Mouse (Mus musculus) midbrain, postnatal 0 days (tissue): ENCODE measurements at regions not wholly inside any gene's neighbourhood (a gene's known extent, or its start where the extent isn't known, plus 50 kb on each side); places are given as distances from the start of the nearest gene placed in this dataset.
A peak's percentile ranks its signal among the peaks of the same experiment; 100 is the strongest.

Experiments
- ATAC-seq: fragments of 200-750 bp; cut with Nextera tagmentation; 2 replicates; pipeline ENCODE4 v1.8.0; 2017; ENCODE audit warnings: moderate number of reproducible peaks, mild to moderate bottlenecking, moderate TSS enrichment, moderate library complexity; ENCODE audit not compliant: low FRiP score
- DNase-seq: peaks from one replicate; pipeline ENCODE4 v3.0.0-alpha.2; 2015; ENCODE audit warnings: low spot score
- H3K27ac ChIP-seq: fragments of 300-500 bp; sonication (generic); 2 replicates; pipeline ENCODE4 v1.5.1; 2014; ENCODE audit warnings: low read depth, mild to moderate bottlenecking, low read length, mixed read lengths
- H3K27me3 ChIP-seq: fragments of 300-500 bp; sonication (generic); 2 replicates; pipeline ENCODE4 v1.6.1; 2014; ENCODE audit warnings: low read length, control low read depth, mixed read lengths; ENCODE audit not compliant: insufficient read depth
- H3K36me3 ChIP-seq: fragments of 300-500 bp; sonication (generic); 2 replicates; pipeline ENCODE4 v1.6.1; 2014; ENCODE audit warnings: low read length, control low read depth, mixed read lengths; ENCODE audit not compliant: insufficient read depth
- H3K4me1 ChIP-seq: fragments of 300-500 bp; sonication (generic); 2 replicates; pipeline ENCODE4 v1.6.1; 2014; ENCODE audit warnings: mild to moderate bottlenecking, control low read depth, antibody characterized with exemption, low read length, mixed read lengths; ENCODE audit not compliant: insufficient read depth
- H3K4me2 ChIP-seq: fragments of 300-500 bp; sonication (generic); 2 replicates; pipeline ENCODE4 v1.6.1; 2014; ENCODE audit warnings: low read depth, mild to moderate bottlenecking, low read length, mixed read lengths; ENCODE audit not compliant: poor library complexity, severe bottlenecking
- H3K4me3 ChIP-seq: fragments of 300-500 bp; sonication (generic); 2 replicates; pipeline ENCODE4 v1.5.1; 2014; ENCODE audit warnings: low read depth, mild to moderate bottlenecking, low read length, moderate library complexity
- H3K9ac ChIP-seq: fragments of 300-500 bp; sonication (generic); replicated peaks from 2 replicates; pipeline ENCODE4 v1.6.1; 2014; ENCODE audit warnings: mild to moderate bottlenecking, low read length, moderate library complexity, mixed read lengths; ENCODE audit not compliant: poor library complexity, severe bottlenecking
- H3K9me3 ChIP-seq: fragments of 300-500 bp; sonication (generic); 2 replicates; pipeline ENCODE4 v1.6.1; 2016; ENCODE audit warnings: low read length, control low read depth
- CTCF ChIP-seq: IDR thresholded peaks from 2 replicates; pipeline ENCODE4 v1.5.1; 2016; ENCODE audit warnings: antibody characterized with exemption, mild to moderate bottlenecking
- WGBS: fragments of 180-500 bp; shearing (Covaris S2); extraction: QIAGEN DNeasy Blood & Tissue Kit; methylation state at CpG from one replicate; pipeline ENCODE4 v1.1.7; 2014; 5-methylcytosine and 5-hydroxymethylcytosine counted together

DNA sequence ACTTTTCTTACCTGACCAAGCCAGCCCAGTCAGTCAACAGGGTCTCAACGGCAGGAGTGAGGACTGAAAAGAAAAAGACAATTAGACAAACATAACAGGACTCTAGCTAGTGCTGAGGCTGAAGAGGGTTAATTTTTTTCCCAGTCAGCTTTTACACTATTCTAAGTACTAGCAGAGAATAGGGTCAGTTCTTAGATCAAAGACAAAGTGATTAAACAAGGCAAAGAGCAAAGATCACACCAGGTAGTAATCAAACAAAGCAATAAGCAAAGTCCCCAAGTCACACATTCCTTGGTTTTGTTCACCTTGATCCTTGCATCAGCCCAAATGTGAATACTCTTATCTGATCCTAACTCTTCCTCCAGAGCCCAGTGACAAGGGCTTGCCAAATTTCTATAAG, 267.8 kb upstream of the Tsc22d2 start:
- Histone ChIP-seq H3K27me3 (no peaks in the 10 kb centered on the region), H3K9ac (no peak overlapping the region), H3K9me3 (no peaks in the 10 kb centered on the region), H3K4me2 (no peak overlapping the region), H3K36me3 (no peaks in the 10 kb centered on the region), H3K27ac (no peak overlapping the region), H3K4me3 (no peak overlapping the region), H3K4me1 (no peaks in the 10 kb centered on the region)
- ATAC-seq (no peak), DNase-seq (no peak)
- no peak for TF ChIP-seq CTCF
- WGBS, result 45% methylated on average over 1 of the region's 1 CpGs

DNA sequence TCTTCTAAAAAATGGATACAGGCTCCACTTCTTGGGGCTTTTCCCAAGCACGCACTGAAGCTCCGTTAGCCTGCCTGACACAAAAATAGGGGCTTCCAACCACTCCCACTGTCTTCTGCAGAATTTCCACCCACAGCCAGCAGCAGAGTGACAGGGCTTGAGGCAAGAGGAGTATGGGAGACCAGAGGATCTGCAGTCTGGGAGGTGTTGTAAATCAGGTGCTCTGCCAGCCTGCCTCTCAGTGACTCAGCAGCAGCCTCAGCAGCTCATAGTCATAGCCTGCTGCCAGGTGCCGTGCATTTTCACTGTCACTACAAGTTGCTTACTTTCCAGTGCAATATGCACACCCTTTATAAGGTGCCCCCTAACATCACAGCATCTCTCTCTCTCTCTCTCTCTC, 261.4 kb upstream of the Tsc22d2 start:
- DNase-seq (no peak), ATAC-seq (no peak)
- WGBS, result 88% methylated on average over 3 of the region's 3 CpGs
- H3K4me2 ChIP-seq, result no peak overlapping the region
- no peak for TF ChIP-seq CTCF
- H3K36me3 ChIP-seq, result no peaks in the 10 kb centered on the region
- no peaks in the 10 kb centered on the region for H3K4me1 ChIP-seq
- no peaks in the 10 kb centered on the region for H3K9me3 ChIP-seq
- no peak overlapping the region for H3K4me3 ChIP-seq
- H3K27ac ChIP-seq, result no peak overlapping the region
- H3K27me3 ChIP-seq, result no peaks in the 10 kb centered on the region
- H3K9ac ChIP-seq, result no peak overlapping the region

DNA sequence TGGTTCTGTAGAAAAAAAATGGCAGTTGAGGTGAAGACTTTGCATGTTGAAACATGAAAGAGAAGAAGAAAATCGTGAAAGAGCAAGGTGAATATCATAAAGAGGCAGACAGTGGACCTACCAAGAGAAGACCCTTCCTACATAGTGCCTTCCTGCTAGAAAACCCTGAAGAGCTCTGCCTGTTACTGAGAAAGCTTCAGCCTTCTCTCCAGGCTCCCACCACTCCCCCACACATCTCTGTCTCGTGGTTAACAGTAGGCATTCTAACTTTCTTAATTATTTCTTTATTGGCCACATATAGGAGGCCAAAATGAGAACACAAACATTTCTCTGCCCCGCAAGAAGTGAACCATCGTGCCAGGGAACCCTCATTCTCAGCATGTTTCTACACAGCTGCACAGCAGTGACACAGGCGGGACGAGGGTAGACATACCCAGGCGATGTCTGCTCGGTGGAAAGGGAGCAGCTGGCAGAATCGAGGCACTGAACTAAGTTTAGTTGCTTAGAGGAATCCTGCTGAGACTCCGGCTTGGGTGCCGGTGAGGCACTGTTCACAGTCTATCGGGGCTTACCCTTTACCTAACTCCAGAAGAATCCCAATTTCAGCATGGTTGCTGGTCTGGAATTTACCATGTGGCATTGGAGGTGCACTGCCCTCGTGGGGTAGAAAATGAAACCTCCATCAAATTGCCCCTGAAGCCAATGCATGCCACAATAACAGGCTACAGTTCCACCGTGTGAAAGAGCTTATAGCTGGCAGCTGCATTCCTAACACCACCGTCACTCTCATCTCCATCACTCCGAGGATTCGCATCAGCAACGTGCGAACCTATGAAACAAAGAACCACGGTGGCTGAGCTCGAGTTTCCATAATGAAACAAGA, 260.4 kb upstream of the Tsc22d2 start:
- Histone ChIP-seq H3K4me3 (no peak overlapping the region), H3K36me3 (no peaks in the 10 kb centered on the region), H3K9me3 (no peaks in the 10 kb centered on the region), H3K27ac (no peak overlapping the region), H3K4me2 (no peak overlapping the region), H3K4me1 (no peaks in the 10 kb centered on the region), H3K9ac (no peak overlapping the region), H3K27me3 (no peaks in the 10 kb centered on the region)
- DNase-seq (no peak), ATAC-seq (no peak)
- no peak for TF ChIP-seq CTCF
- WGBS, result 79% methylated on average over 21 of the region's 21 CpGs

DNA sequence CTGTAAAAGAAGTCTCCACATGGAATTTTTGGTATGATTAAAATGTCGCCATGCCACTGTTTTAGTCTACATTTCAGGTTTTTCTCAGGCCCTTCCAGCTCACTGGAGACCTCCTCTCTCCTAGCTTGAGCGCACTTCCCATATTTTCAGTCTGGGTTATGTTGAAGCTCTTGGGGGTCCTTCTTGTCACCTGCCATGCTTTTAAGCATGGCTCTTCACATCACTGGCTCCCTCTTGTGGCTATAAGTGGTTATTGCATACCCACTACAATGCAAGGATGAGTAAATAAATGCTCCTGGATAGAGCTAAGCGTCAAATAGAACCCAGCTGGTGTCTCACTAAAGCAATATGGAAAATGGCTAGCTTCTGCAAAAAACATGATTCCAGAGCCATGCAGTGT, 255.1 kb upstream of the Tsc22d2 start:
- DNase-seq (peak; percentile 71), ATAC-seq (no peak)
- H3K4me1 ChIP-seq, result peaks cover 3% of the 10 kb centered on the region; the same call in 1 of the 2 replicates
- H3K4me3 ChIP-seq, result no peak overlapping the region
- no peaks in the 10 kb centered on the region for H3K9me3 ChIP-seq
- H3K4me2 ChIP-seq, result no peak overlapping the region
- H3K36me3 ChIP-seq, result no peaks in the 10 kb centered on the region
- H3K9ac ChIP-seq, result no peak overlapping the region
- no peak overlapping the region for H3K27ac ChIP-seq
- peak; percentile 86 for TF ChIP-seq CTCF
- no peaks in the 10 kb centered on the region for H3K27me3 ChIP-seq
- 60% methylated on average over 3 of the region's 3 CpGs for WGBS

DNA sequence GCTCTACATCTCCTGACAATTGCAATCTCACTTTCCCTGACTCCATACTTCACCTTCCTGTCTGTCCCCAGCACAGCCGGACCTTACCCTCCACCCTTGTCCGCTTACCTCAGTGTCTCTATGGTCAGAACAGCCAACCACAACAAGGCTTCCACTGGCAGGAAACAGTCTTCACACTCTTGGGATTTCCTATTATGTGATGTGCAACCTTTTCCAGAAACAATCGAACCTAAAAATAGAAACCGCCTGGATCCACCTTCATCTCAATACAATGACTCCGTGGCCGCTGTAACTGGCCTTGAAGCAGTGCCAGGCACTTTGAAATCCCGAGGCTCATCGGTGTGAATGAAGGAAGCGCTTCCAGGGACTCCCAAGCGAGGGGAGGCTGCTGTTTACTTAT, 252.3 kb upstream of the Tsc22d2 start:
- Histone ChIP-seq H3K27ac (no peak overlapping the region), H3K4me2 (no peak overlapping the region), H3K27me3 (no peaks in the 10 kb centered on the region), H3K4me1 (peaks cover 3% of the 10 kb centered on the region; the same call in 1 of the 2 replicates), H3K4me3 (no peak overlapping the region), H3K36me3 (no peaks in the 10 kb centered on the region), H3K9me3 (no peaks in the 10 kb centered on the region), H3K9ac (no peak overlapping the region)
- WGBS, result 26% methylated on average over 10 of the region's 10 CpGs
- ATAC-seq (no peak), DNase-seq (no peak)
- no peak for TF ChIP-seq CTCF

DNA sequence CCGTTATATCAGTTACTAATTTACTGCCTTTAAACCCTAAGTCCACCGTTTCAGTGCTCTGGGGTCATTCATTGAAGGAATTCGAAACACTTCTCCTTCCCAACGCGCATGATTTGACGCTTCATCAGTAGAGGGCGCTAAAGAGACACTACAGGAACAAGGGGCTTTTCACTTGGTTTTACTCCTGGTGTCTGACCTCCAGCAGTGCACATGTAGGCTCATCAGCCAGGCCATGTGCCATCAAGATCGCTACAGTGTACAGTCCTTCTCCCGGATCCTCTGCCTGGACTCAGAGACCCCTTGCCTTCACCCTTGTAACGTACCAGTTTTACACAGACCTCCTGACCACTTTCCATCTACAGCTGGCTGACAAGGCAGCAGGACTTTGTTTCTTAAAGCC, 250.7 kb upstream of the Tsc22d2 start:
- 12% methylated on average over 10 of the region's 10 CpGs for WGBS
- no peak overlapping the region for H3K4me2 ChIP-seq
- peak; percentile 28; the same call in 1 of the 2 replicates for ATAC-seq

More for the DNA sequence above, 250.7 kb upstream of the Tsc22d2 start:
- no peaks in the 10 kb centered on the region for H3K27me3 ChIP-seq
- peak; percentile 88 for DNase-seq
- no peak overlapping the region for H3K9ac ChIP-seq
- peak; percentile 90 for TF ChIP-seq CTCF
- H3K9me3 ChIP-seq, result no peaks in the 10 kb centered on the region
- H3K4me1 ChIP-seq, result peaks cover 3% of the 10 kb centered on the region; the same call in 1 of the 2 replicates
- H3K4me3 ChIP-seq, result no peak overlapping the region
- no peaks in the 10 kb centered on the region for H3K36me3 ChIP-seq
- no peak overlapping the region for H3K27ac ChIP-seq
